In the genomic region with DNA sequence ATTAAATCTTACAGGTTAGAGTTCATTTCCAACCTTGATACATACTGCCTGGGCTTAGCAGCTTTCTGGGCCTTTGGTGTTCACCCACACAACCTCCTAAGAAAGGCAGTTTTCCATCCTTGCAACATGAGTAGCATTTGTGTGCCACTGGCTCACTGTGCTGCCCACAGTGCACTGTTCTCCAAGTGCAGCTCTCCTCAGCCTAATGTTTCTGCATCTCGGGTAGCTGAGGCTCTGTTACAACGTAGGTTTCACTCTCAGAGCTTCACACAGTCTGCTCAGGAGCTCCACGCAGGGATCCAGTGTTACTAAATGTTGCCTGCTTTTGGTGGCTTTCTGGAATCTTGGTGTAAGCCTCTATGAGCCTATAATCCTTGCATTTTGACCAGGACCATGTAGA, we compare ENCODE assay signal across 19 mouse cellular contexts. TPM values are rescaled to one million over a fixed set of nuclear protein-coding genes. Genes with fewer than 3 reads are reported as not detected.
"Had no signal": no experiment of that assay in that cellular context is flagged by ENCODE, and none has a peak within 500 bp of the region (broad histone marks: within the 10 kb centered on the region; RNA-seq: fewer than 3 reads in every experiment).

No protein-coding gene starts in this region.

- DNase-seq: liver, embryonic 13.5 days; liver, postnatal 0 days; lung, adult 2 months; lung, postnatal 14 days; lung, postnatal 36 days; midbrain, embryonic 14.5 days; right cerebral cortex, postnatal 14 days; thymus, postnatal 25 days; thymus, postnatal 4 days had no signal

- ATAC-seq: liver, postnatal 0 days; lung, postnatal 0 days had no signal

- H3K9me3 ChIP-seq: liver, embryonic 13.5 days; liver, embryonic 15.5 days; lung, embryonic 15.5 days; megakaryocyte, embryonic 14.5 days; midbrain, embryonic 12.5 days; neural tube, embryonic 13.5 days; stomach, embryonic 15.5 days had no signal

- H3K4me1 ChIP-seq: lung, embryonic 15.5 days; midbrain, embryonic 12.5 days; neural tube, embryonic 13.5 days; stomach, embryonic 15.5 days had no signal

- H3K9ac ChIP-seq: liver, embryonic 13.5 days; liver, embryonic 15.5 days; liver, postnatal 0 days; lung, embryonic 15.5 days; midbrain, embryonic 12.5 days; neural tube, embryonic 13.5 days; stomach, embryonic 15.5 days had no signal

- H3K4me2 ChIP-seq: liver, embryonic 13.5 days; liver, embryonic 15.5 days; lung, embryonic 15.5 days; midbrain, embryonic 12.5 days; neural tube, embryonic 13.5 days; stomach, embryonic 15.5 days had no signal

- H3K27me3 ChIP-seq: liver, embryonic 13.5 days; liver, embryonic 15.5 days; lung, embryonic 15.5 days; megakaryocyte, embryonic 14.5 days; midbrain, embryonic 12.5 days; neural tube, embryonic 13.5 days; stomach, embryonic 15.5 days had no signal

- H3K27ac ChIP-seq: liver, embryonic 13.5 days; liver, embryonic 15.5 days; lung, embryonic 15.5 days; macrophage; midbrain, embryonic 12.5 days; neural tube, embryonic 13.5 days; stomach, embryonic 15.5 days; stomach, postnatal 0 days had no signal

- H3K4me3 ChIP-seq: liver, embryonic 13.5 days; liver, embryonic 15.5 days; lung, embryonic 15.5 days; megakaryocyte, embryonic 14.5 days; midbrain, embryonic 12.5 days; neural tube, embryonic 13.5 days; stomach, embryonic 15.5 days had no signal

RNA-seq across cellular contexts. Expression of a gene that starts 40.2 kb away (rescaled TPM):
- total RNA-seq: monocyte, adult 5-6 weeks had no signal
- polyA plus RNA-seq: macrophage had no signal
